Mouse (Mus musculus): ENCODE measurements around the gene Ank3. TPM values are rescaled to one million over a fixed set of nuclear protein-coding genes. Genes with fewer than 3 reads are reported as not detected.

Gene Ank3
- polyA plus RNA-seq, 1 experiment = 1.2 TPM

- no peaks in the 10 kb centered on the region for H3K4me1 ChIP-seq (ENCODE audit: control insufficient read depth, insufficient read depth, insufficient read length)
- TF ChIP-seq POLR2A (IDR thresholded peaks at IDR 0.05; ENCODE audit: low read depth, low read length) = no peak
- TF ChIP-seq CTCF (IDR thresholded peaks at IDR 0.05; ENCODE audit: extremely low read depth, insufficient read depth, insufficient read length, insufficient replicate concordance) = no peak
- no peak for DNase-seq (ENCODE audit: low read depth in 1 of 2, low spot score in 2 of 2)
These were observed 302.7 kb downstream of the Ank3 start for GRCm38 (mm10) chr10:69701226-69701625.

GRCm38 (mm10) chr10:69705806-69706768, 307.5 kb downstream of the Ank3 start:
- no peaks in the 10 kb centered on the region for H3K27me3 ChIP-seq (ENCODE audit: control insufficient read depth, insufficient read depth, low read length)
- TF ChIP-seq CTCF (IDR thresholded peaks at IDR 0.05; ENCODE audit: extremely low read depth, insufficient read depth, insufficient read length, insufficient replicate concordance) (no peak), POLR2A (IDR thresholded peaks at IDR 0.05; ENCODE audit: low read depth, low read length) (no peak)
- H3K36me3 ChIP-seq (ENCODE audit: control insufficient read depth, insufficient read depth, low read length) = no peaks in the 10 kb centered on the region
- H3K4me1 ChIP-seq (ENCODE audit: control insufficient read depth, insufficient read depth, insufficient read length) = no peaks in the 10 kb centered on the region
- no peak overlapping the region for H3K4me3 ChIP-seq (ENCODE audit: extremely low read depth, insufficient read depth, insufficient read length)
- H3K27ac ChIP-seq (ENCODE audit: insufficient read depth, low read length) = no peak overlapping the region
- DNase-seq (ENCODE audit: low read depth in 1 of 2, low spot score in 2 of 2) = no peak
- WGBS = 23% methylated on average over 17 of the region's 17 CpGs

More at GRCm38 (mm10) chr10:69701226-69701625, 302.7 kb downstream of the Ank3 start:
- Histone ChIP-seq H3K27ac (ENCODE audit: insufficient read depth, low read length) (no peak overlapping the region), H3K27me3 (ENCODE audit: control insufficient read depth, insufficient read depth, low read length) (no peaks in the 10 kb centered on the region), H3K36me3 (ENCODE audit: control insufficient read depth, insufficient read depth, low read length) (no peaks in the 10 kb centered on the region), H3K4me3 (ENCODE audit: extremely low read depth, insufficient read depth, insufficient read length) (no peak overlapping the region)
- WGBS = 48% methylated on average over 4 of the region's 4 CpGs

GRCm38 (mm10) chr10:69706851-69707788, 308.5 kb downstream of the Ank3 start:
- Histone ChIP-seq H3K4me3 (ENCODE audit: extremely low read depth, insufficient read depth, insufficient read length) (no peak overlapping the region), H3K36me3 (ENCODE audit: control insufficient read depth, insufficient read depth, low read length) (no peaks in the 10 kb centered on the region), H3K27ac (ENCODE audit: insufficient read depth, low read length) (no peak overlapping the region), H3K4me1 (ENCODE audit: control insufficient read depth, insufficient read depth, insufficient read length) (no peaks in the 10 kb centered on the region), H3K27me3 (ENCODE audit: control insufficient read depth, insufficient read depth, low read length) (no peaks in the 10 kb centered on the region)
- no peak for DNase-seq (ENCODE audit: low read depth in 1 of 2, low spot score in 2 of 2)
- TF ChIP-seq CTCF (IDR thresholded peaks at IDR 0.05; ENCODE audit: extremely low read depth, insufficient read depth, insufficient read length, insufficient replicate concordance) = no peak
- no peak for TF ChIP-seq POLR2A (IDR thresholded peaks at IDR 0.05; ENCODE audit: low read depth, low read length)
- WGBS = 38% methylated on average over 14 of the region's 14 CpGs

- no peaks in the 10 kb centered on the region for H3K4me1 ChIP-seq (ENCODE audit: control insufficient read depth, insufficient read depth, insufficient read length)
- no peak overlapping the region for H3K27ac ChIP-seq (ENCODE audit: insufficient read depth, low read length)
- H3K27me3 ChIP-seq (ENCODE audit: control insufficient read depth, insufficient read depth, low read length) = no peaks in the 10 kb centered on the region
- no peaks in the 10 kb centered on the region for H3K36me3 ChIP-seq (ENCODE audit: control insufficient read depth, insufficient read depth, low read length)
- 77% methylated on average over 11 of the region's 11 CpGs for WGBS
- H3K4me3 ChIP-seq (ENCODE audit: extremely low read depth, insufficient read depth, insufficient read length) = no peak overlapping the region
- TF ChIP-seq POLR2A (IDR thresholded peaks at IDR 0.05; ENCODE audit: low read depth, low read length) (no peak), CTCF (IDR thresholded peaks at IDR 0.05; ENCODE audit: extremely low read depth, insufficient read depth, insufficient read length, insufficient replicate concordance) (no peak)
- no peak for DNase-seq (ENCODE audit: low read depth in 1 of 2, low spot score in 2 of 2)
These were observed 309.4 kb downstream of the Ank3 start for GRCm38 (mm10) chr10:69707844-69708550.

- no peaks in the 10 kb centered on the region for H3K4me1 ChIP-seq (ENCODE audit: control insufficient read depth, insufficient read depth, insufficient read length)
These were observed 311.1 kb downstream of the Ank3 start for GRCm38 (mm10) chr10:69709631-69710030.

GRCm38 (mm10) chr10:69710802-69711201, 312.2 kb downstream of the Ank3 start:
- WGBS = 85% methylated on average over 5 of the region's 5 CpGs
- Histone ChIP-seq H3K27ac (ENCODE audit: insufficient read depth, low read length) (no peak overlapping the region), H3K4me1 (ENCODE audit: control insufficient read depth, insufficient read depth, insufficient read length) (no peaks in the 10 kb centered on the region), H3K4me3 (ENCODE audit: extremely low read depth, insufficient read depth, insufficient read length) (no peak overlapping the region), H3K27me3 (ENCODE audit: control insufficient read depth, insufficient read depth, low read length) (no peaks in the 10 kb centered on the region), H3K36me3 (ENCODE audit: control insufficient read depth, insufficient read depth, low read length) (no peaks in the 10 kb centered on the region)
- no peak for DNase-seq (ENCODE audit: low read depth in 1 of 2, low spot score in 2 of 2)
- TF ChIP-seq CTCF (IDR thresholded peaks at IDR 0.05; ENCODE audit: extremely low read depth, insufficient read depth, insufficient read length, insufficient replicate concordance) = no peak

More at GRCm38 (mm10) chr10:69709631-69710030, 311.1 kb downstream of the Ank3 start:
- Histone ChIP-seq H3K27ac (ENCODE audit: insufficient read depth, low read length) (no peak overlapping the region), H3K36me3 (ENCODE audit: control insufficient read depth, insufficient read depth, low read length) (no peaks in the 10 kb centered on the region), H3K4me3 (ENCODE audit: extremely low read depth, insufficient read depth, insufficient read length) (no peak overlapping the region), H3K27me3 (ENCODE audit: control insufficient read depth, insufficient read depth, low read length) (no peaks in the 10 kb centered on the region)
- 69% methylated on average over 2 of the region's 2 CpGs for WGBS
- DNase-seq (ENCODE audit: low read depth in 1 of 2, low spot score in 2 of 2) = no peak
- TF ChIP-seq CTCF (IDR thresholded peaks at IDR 0.05; ENCODE audit: extremely low read depth, insufficient read depth, insufficient read length, insufficient replicate concordance) (no peak), POLR2A (IDR thresholded peaks at IDR 0.05; ENCODE audit: low read depth, low read length) (no peak)

All from spleen, adult 2 months (tissue).